Mouse (Mus musculus) hindbrain, embryonic 12.5 days (tissue): ENCODE data around the gene Nomo1. TPM values are rescaled to one million over a fixed set of nuclear protein-coding genes. Genes with fewer than 3 reads are reported as not detected.
A peak's percentile ranks its signal among the peaks of the same experiment; 100 is the strongest.

ENCODE experiments used
- ATAC-seq: fragments of 200-750 bp; cut with Nextera tagmentation; 2 replicates; pipeline ENCODE4 v1.8.0; 2017; ENCODE audit warnings: moderate TSS enrichment; ENCODE audit not compliant: low FRiP score
- H3K27ac ChIP-seq: fragments of 300-500 bp; sonication (generic); 2 replicates; pipeline ENCODE4 v1.5.1; 2016; ENCODE audit warnings: mild to moderate bottlenecking
- H3K27me3 ChIP-seq: fragments of 300-500 bp; sonication (generic); 2 replicates; pipeline ENCODE4 v1.6.1; 2016; ENCODE audit warnings: mild to moderate bottlenecking
- H3K36me3 ChIP-seq: fragments of 300-500 bp; sonication (generic); 2 replicates; pipeline ENCODE4 v1.6.1; 2016; ENCODE audit warnings: mild to moderate bottlenecking
- H3K4me1 ChIP-seq: fragments of 300-500 bp; sonication (generic); 2 replicates; pipeline ENCODE4 v1.6.1; 2016
- H3K4me2 ChIP-seq: fragments of 300-500 bp; sonication (generic); replicated peaks from 2 replicates; pipeline ENCODE4 v1.6.1; 2016; ENCODE audit warnings: mild to moderate bottlenecking
- H3K4me3 ChIP-seq: fragments of 300-500 bp; sonication (generic); 2 replicates; pipeline ENCODE4 v1.5.1; 2016; ENCODE audit warnings: mild to moderate bottlenecking
- H3K9ac ChIP-seq: fragments of 300-500 bp; sonication (generic); 2 replicates; pipeline ENCODE4 v1.6.1; 2016; ENCODE audit warnings: mild to moderate bottlenecking, moderate library complexity
- H3K9me3 ChIP-seq: fragments of 300-500 bp; sonication (generic); replicated peaks from 2 replicates; pipeline ENCODE4 v1.6.1; 2016; ENCODE audit warnings: mild to moderate bottlenecking
- WGBS: fragments of 180-500 bp; shearing (Covaris S2); methylation state at CpG from one replicate; pipeline ENCODE4 v1.1.7; 2016; 5-methylcytosine and 5-hydroxymethylcytosine counted together
- polyA plus RNA-seq: library from polyadenylated mRNA; unstranded; fragments of >200 nt; fragmentation: Nextera tagmentation; extraction: Ambion mirVana; gene quantifications from 2 replicates; pipeline ENCODE4 v1.2.1, GENCODE M21; 2016

The Nomo1 gene
- polyA plus RNA-seq, 1 experiment from 2014 or later: 35.3 TPM

DNA sequence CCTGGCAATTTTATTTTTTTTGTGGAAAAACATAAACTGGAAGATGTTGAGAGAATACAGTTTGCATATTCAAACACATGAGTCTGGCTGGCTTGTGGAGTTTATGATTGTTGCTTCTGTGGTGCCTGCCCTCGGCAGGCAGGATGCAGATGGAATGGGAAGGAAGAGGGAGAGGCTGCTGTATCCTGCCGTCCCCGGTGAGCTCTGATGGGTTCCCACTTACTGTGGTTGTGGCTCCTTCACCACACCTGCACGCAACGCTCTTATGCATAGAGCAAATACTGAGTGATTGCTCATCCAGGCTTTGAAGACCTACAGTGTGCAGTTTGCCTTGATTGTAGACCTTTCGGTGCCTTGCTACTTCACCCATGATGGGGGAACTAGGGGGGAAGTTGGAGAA lies 54.7 kb downstream of the Nomo1 start:
- no peak for ATAC-seq
- 95% methylated on average over 6 of the region's 6 CpGs for WGBS
- no peak overlapping the region for H3K4me2 ChIP-seq
- H3K36me3 ChIP-seq: peaks cover 15% of the 10 kb centered on the region
- H3K27ac ChIP-seq: no peak overlapping the region
- H3K27me3 ChIP-seq: no peaks in the 10 kb centered on the region
- H3K9ac ChIP-seq: no peak overlapping the region
- H3K4me3 ChIP-seq: no peak overlapping the region
- H3K9me3 ChIP-seq: peaks cover 10% of the 10 kb centered on the region; the same call in 1 of the 2 replicates
- H3K4me1 ChIP-seq: peaks cover 5% of the 10 kb centered on the region; the same call in 1 of the 2 replicates

DNA sequence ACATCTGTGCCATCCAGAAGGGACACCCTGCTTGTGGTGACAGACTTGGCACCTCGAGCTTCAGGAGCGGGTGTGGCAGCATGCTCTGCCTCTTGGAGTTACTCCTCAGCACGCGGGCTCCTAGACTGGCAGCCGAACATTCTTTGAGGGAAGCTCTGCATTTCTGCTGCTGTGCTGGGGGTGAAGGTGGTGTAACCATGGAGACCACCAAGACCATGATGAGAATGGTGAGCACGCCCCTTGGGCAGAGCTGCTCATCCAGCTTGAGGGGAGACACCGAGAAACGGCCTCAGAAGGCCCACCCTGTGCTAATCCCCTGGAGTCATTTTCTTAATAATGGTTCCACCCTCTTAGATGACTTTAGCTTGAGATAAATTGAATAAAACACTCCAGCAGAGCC lies 59.3 kb downstream of the Nomo1 start:
- Histone ChIP-seq H3K27me3 (peaks cover 12% of the 10 kb centered on the region), H3K4me3 (no peak overlapping the region), H3K27ac (no peak overlapping the region), H3K9me3 (peaks cover 10% of the 10 kb centered on the region; the same call in 1 of the 2 replicates), H3K4me1 (peaks cover 3% of the 10 kb centered on the region; the same call in 1 of the 2 replicates), H3K4me2 (no peak overlapping the region), H3K9ac (no peak overlapping the region), H3K36me3 (no peaks in the 10 kb centered on the region)
- WGBS: 32% methylated on average over 8 of the region's 8 CpGs
- no peak for ATAC-seq

DNA sequence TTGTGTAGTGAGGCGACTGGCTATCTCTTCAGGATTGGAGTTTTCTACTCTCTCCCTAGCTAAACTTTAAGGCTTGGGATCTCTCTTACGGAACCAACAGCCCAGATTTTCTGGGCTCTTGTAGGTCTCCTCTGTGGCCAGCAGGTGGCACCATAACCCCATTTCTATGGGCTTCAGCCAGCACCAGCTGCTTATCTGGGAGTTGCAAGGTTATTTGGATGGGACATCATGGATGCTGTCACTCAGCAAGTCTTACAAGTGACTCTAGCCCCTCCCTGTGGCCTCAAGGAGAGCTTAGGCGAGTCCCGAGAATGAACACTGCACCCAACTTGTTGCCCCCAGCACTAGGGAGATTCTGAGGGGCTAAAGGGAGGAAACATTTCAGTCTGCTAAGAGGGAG lies 62.6 kb downstream of the Nomo1 start:
- H3K27me3 ChIP-seq: peaks cover 30% of the 10 kb centered on the region
- H3K4me2 ChIP-seq: no peak overlapping the region
- H3K4me3 ChIP-seq: no peak overlapping the region
- no peak overlapping the region for H3K9ac ChIP-seq
- H3K27ac ChIP-seq: no peak overlapping the region
- peaks cover 5% of the 10 kb centered on the region; the same call in 1 of the 2 replicates for H3K4me1 ChIP-seq
- WGBS: 5% methylated on average over 4 of the region's 4 CpGs
- H3K9me3 ChIP-seq: no peaks in the 10 kb centered on the region
- no peaks in the 10 kb centered on the region for H3K36me3 ChIP-seq
- ATAC-seq: peak; percentile 31; the same call in 1 of the 2 replicates

DNA sequence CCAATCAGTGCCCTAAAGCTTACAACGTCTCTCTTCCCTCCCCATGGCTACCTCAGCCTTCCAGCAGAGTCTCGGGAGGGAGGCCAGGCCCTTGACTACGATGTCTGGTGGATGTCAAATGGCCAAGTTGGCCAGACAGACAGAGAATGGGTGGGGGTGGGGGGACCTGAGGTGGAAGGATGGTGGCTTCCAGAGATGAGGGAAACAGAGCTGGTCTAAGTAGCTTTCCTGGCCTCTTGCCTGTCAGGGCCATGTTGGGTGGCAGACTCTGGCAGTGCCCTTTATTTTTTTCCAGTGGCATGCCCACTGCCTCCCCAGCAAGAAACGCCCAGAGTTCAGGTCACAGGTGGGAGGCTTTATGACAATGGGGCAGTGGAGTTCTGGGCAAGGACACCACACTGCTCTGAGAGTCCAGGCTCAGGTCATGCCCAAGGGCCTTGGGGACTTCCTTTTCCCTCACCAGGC lies 63.9 kb downstream of the Nomo1 start:
- H3K4me2 ChIP-seq: no peak overlapping the region
- peaks cover 5% of the 10 kb centered on the region; the same call in 1 of the 2 replicates for H3K4me1 ChIP-seq
- no peaks in the 10 kb centered on the region for H3K9me3 ChIP-seq
- peaks cover 30% of the 10 kb centered on the region for H3K27me3 ChIP-seq
- no peak overlapping the region for H3K9ac ChIP-seq
- WGBS: 64% methylated on average over 4 of the region's 4 CpGs
- no peak overlapping the region for H3K4me3 ChIP-seq
- H3K36me3 ChIP-seq: no peaks in the 10 kb centered on the region
- no peak overlapping the region for H3K27ac ChIP-seq
- no peak for ATAC-seq

DNA sequence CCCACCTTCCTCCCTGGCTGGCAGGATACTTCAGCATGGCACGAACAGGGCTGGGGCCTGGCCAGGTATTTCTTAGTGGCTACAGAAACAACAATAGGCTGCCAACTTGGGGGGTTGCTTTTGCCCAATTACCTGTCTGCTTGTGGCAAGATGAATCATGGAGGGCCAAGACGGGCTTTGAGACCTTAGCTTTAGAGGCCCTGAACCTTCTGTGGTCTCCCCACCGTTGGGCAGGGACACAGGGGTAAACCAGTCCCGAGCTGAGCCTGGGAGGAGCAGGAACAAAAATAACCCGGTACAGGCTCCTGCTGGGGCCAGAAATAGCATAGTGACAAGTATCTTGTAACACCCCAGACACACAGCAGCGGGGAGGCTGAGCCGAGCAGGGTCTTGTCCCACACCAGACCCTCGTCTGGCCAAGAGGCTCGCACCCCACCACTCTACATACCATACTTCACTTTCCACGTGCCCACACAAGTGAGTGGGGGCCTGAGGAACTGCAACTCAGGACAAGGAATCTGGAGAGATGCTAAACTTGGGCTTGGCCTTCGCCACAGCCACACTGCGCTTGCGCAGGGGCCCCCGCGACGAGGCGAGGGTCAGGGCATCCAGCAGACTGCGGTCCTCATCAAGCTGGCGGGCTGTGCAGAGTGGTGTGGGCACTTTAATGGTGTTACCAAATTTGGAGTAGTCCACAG lies 64.9 kb downstream of the Nomo1 start:
- no peak overlapping the region for H3K9ac ChIP-seq
- H3K36me3 ChIP-seq: no peaks in the 10 kb centered on the region
- ATAC-seq: no peak
- no peaks in the 10 kb centered on the region for H3K9me3 ChIP-seq
- no peak overlapping the region for H3K4me3 ChIP-seq
- H3K27me3 ChIP-seq: peaks cover 30% of the 10 kb centered on the region
- H3K4me2 ChIP-seq: no peak overlapping the region
- no peak overlapping the region for H3K27ac ChIP-seq
- peaks cover 5% of the 10 kb centered on the region; the same call in 1 of the 2 replicates for H3K4me1 ChIP-seq
- WGBS: 84% methylated on average over 19 of the region's 19 CpGs

DNA sequence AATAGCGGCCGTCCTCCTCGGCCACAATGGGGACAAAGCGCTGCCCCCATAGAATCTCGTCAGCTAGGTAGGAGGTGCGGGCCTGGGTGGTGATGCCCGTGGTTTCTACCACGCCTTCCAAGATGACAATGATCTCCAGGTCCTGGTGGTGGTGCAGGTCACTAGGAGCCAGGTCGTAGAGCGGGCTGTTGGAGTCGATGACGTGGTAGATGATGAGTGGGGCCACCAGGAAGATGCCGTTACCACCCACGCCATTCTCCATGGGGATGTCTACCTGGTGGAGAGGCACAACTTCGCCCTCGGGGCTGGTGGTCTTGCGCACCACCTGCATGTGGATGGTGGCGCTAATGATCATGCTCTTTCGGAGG lies 65.4 kb downstream of the Nomo1 start:
- Histone ChIP-seq H3K9ac (no peak overlapping the region), H3K4me2 (no peak overlapping the region), H3K27me3 (peaks cover 30% of the 10 kb centered on the region), H3K27ac (no peak overlapping the region), H3K9me3 (no peaks in the 10 kb centered on the region), H3K4me3 (no peak overlapping the region), H3K36me3 (no peaks in the 10 kb centered on the region), H3K4me1 (peaks cover 8% of the 10 kb centered on the region; the same call in 1 of the 2 replicates)
- 93% methylated on average over 19 of the region's 19 CpGs for WGBS
- no peak for ATAC-seq

DNA sequence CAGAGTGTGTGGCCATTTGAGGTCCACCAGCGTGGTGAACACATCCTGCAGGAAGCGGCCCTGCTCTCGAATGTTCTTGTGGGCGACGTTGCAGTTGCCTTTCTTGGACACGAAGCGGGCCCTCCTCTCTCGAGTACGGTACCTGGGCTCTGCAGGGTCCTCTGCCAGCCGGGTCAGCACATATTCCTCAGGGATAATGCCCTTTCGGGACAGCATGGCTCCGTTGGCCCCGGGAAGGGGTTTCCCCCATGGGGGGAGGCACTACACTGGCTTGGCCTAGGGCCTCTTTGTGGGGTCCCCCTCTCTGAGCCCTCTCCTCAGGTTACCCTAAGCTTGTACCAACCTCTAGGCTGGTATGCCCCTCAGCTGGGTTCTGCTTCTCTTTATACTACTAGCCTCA lies 66.2 kb downstream of the Nomo1 start:
- Histone ChIP-seq H3K4me2 (peak overlapping the region; percentile 70), H3K9me3 (no peaks in the 10 kb centered on the region), H3K9ac (no peak overlapping the region), H3K4me3 (peak overlapping the region; percentile 56; the same call in 1 of the 2 replicates), H3K27me3 (peaks cover 30% of the 10 kb centered on the region), H3K4me1 (peaks cover 8% of the 10 kb centered on the region; the same call in 1 of the 2 replicates), H3K36me3 (no peaks in the 10 kb centered on the region), H3K27ac (no peak overlapping the region)
- 85% methylated on average over 13 of the region's 13 CpGs for WGBS
- ATAC-seq: no peak

DNA sequence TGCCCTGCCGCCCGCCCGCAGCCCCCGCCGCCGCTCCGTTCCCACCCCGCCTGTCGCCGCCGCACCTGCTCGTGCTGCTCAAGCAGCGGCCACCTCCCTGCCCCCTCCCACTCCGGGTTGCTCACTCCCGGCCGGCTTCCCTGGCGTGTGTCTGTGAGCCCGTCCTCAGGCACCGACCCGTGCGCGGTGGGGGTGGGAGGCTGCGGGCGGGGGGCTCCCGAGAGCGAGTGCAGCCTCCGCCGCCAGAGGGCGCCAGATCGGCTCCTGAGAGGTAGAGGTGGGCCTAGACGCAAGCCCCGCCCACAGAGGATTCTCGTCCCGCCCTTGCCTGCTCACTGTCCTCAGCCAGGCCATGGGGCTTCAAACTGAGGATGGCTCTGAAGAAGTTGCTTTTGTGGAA lies 67.1 kb downstream of the Nomo1 start, which contains the start of gene Kcnj11:
Kcnj11 (minus strand) TSS at position 202 of the 400 bp plus-strand sequence.
- no peaks in the 10 kb centered on the region for H3K9me3 ChIP-seq
- WGBS: 0% methylated on average over 33 of the region's 34 CpGs
- peak within 1 kb of the TSS; percentile 56 for H3K4me3 ChIP-seq

DNA sequence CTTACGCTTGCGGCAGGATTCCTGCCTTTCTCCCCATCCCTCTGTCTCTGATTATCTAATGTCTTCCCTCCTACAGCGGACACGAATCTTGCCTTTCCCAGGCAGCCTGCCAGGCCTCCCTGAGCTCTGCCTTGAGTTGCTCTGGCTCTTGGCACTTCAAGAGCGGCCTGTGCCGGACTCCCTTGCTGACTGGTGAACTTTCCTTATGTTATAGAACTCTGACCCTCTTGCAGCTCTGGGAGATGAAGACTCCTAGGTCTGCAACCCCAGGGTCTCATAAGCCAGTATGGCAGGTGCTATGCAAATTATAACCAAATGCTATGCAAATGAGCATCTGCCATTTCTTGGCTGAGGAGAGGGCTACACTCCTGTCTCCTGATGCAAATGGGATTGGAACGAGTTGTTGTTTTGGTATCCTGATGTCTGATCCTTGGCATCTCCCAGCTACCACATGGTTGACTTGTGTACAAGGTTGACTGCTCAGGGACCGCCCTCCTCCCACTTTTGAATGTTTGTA lies 69.6 kb downstream of the Nomo1 start:
- ATAC-seq: no peak

More for the DNA sequence above, 67.1 kb downstream of the Nomo1 start, which contains the start of gene Kcnj11:
- Histone ChIP-seq H3K27me3 (peaks cover 23% of the 10 kb centered on the region), H3K9ac (peak within 1 kb of the TSS; percentile 70), H3K27ac (no peak within 1 kb of the TSS), H3K4me2 (peak within 1 kb of the TSS; percentile 70), H3K36me3 (no peaks in the 10 kb centered on the region), H3K4me1 (peaks cover 8% of the 10 kb centered on the region; the same call in 1 of the 2 replicates)
- peak; percentile 77 for ATAC-seq

DNA sequence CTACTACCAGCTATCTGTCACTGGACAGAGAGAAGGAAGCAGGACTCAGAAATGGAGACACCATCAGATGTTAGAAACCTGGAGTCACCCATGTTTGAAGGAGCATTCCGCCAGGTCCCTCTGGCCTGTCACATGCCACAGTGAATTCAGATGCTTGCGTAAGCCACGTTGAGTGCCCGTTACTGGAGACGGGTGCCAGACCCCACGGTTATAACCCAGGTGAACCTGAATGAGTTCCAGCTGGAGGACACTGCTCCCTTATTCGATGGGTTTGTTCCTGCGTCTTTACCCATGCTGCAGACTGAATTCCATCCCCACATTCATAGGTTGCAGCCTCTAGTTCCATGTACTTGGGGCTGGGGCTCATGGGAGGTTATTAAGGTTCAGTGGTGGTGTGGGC lies 70.3 kb downstream of the Nomo1 start:
- Histone ChIP-seq H3K27ac (no peak overlapping the region), H3K4me2 (no peak overlapping the region), H3K36me3 (no peaks in the 10 kb centered on the region), H3K9ac (no peak overlapping the region), H3K9me3 (no peaks in the 10 kb centered on the region), H3K4me3 (no peak overlapping the region), H3K4me1 (peaks cover 8% of the 10 kb centered on the region; the same call in 1 of the 2 replicates), H3K27me3 (peaks cover 13% of the 10 kb centered on the region)
- no peak for ATAC-seq
- 86% methylated on average over 8 of the region's 8 CpGs for WGBS

More for the DNA sequence above, 69.6 kb downstream of the Nomo1 start:
- H3K4me3 ChIP-seq: no peak overlapping the region
- no peak overlapping the region for H3K4me2 ChIP-seq
- H3K36me3 ChIP-seq: no peaks in the 10 kb centered on the region
- peaks cover 8% of the 10 kb centered on the region; the same call in 1 of the 2 replicates for H3K4me1 ChIP-seq
- no peak overlapping the region for H3K27ac ChIP-seq
- WGBS: 85% methylated on average over 8 of the region's 8 CpGs
- no peak overlapping the region for H3K9ac ChIP-seq
- peaks cover 19% of the 10 kb centered on the region for H3K27me3 ChIP-seq
- no peaks in the 10 kb centered on the region for H3K9me3 ChIP-seq

DNA sequence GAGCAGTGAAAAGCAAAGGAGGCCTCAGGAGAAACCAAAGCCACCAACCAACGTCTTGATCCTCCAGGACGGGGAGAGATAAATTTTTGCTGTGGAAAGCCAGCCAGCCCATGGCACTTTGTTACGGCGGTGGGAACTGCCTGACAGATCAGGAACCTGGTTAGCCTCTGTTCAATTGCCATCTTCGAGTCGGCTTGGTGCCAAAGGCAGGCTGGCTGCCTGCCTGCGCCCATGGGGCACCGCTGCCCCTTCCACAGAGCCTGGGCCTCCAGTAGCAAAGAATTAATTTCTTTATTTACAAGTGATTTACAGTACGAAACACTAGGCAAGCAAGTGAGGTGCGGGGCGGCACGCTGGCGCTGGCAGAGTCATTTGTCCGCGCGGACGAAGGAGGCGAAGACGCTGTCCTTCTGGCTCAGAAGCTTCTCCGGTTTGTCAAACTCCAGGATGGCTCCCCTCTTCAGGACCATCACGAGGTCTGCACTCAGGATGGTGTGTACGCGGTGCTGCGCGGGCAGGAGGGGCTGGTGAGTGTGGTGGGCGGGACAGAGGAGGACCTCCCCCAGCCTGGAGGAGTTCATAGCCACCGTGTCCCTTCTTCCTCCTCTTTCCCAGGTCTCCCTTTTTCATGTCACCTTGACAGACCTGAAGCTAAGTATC lies 70.9 kb downstream of the Nomo1 start:
- H3K4me3 ChIP-seq: no peak overlapping the region
- no peak overlapping the region for H3K9ac ChIP-seq
- H3K4me1 ChIP-seq: peaks cover 8% of the 10 kb centered on the region; the same call in 1 of the 2 replicates
- ATAC-seq: no peak
- H3K36me3 ChIP-seq: no peaks in the 10 kb centered on the region
- WGBS: 87% methylated on average over 27 of the region's 27 CpGs
- no peak overlapping the region for H3K27ac ChIP-seq
- no peak overlapping the region for H3K4me2 ChIP-seq
- H3K27me3 ChIP-seq: peaks cover 7% of the 10 kb centered on the region
- H3K9me3 ChIP-seq: no peaks in the 10 kb centered on the region

DNA sequence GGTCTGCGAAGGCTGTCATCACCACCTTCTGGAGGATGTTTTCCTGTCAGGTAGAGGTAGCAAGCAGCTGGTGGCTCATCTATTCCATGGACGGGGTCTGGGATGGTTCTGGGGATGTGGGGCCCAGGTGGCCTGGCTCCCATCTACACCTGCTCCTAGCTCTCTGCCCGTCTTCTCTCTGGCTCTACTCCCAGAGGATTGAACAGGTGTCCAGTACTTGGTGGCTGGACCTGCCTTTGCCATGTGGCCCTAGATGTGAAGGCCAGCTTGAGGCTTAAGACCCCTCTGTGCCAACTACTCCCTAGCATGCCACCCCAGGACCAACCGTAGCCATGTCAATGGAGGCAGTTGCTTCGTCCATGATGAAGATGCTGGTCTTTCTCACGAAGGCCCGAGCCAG lies 72.0 kb downstream of the Nomo1 start:
- ATAC-seq: no peak
- Histone ChIP-seq H3K9ac (no peak overlapping the region), H3K9me3 (no peaks in the 10 kb centered on the region), H3K27me3 (no peaks in the 10 kb centered on the region), H3K4me3 (no peak overlapping the region), H3K36me3 (no peaks in the 10 kb centered on the region), H3K4me1 (peaks cover 6% of the 10 kb centered on the region; the same call in 1 of the 2 replicates), H3K4me2 (no peak overlapping the region), H3K27ac (no peak overlapping the region)
- WGBS: 90% methylated on average over 7 of the region's 7 CpGs
